ENCODE assay signal across 23 mouse cellular contexts in the genomic region with DNA sequence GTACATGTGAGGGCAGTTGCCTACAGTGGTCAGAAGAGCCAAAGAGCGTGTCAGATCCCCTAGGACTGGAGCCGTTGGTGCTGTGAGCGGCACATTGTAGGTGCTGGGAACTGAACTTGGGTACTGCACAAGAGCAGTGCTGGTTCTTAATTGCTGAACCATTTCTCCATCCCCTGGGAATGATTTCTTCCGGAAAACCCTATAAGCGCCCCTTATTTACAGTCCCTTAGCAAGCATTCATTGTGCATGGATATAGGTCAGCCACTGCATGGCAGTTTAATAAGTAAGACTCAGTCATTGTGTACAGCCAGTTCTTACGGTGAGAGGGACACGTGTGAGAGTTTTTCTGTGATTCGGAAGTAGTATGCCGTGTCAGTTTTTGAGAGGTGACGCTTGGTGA. TPM values are rescaled to one million over a fixed set of nuclear protein-coding genes. Genes with fewer than 3 reads are reported as not detected.
DNase-seq lines count a peak whose midpoint lies in the region; ATAC-seq and TF ChIP-seq lines count a peak whose summit lies in the region.
"Had no signal": no experiment of that assay in that cellular context is flagged by ENCODE, and none has a peak within 500 bp of the region (broad histone marks: within the 10 kb centered on the region; RNA-seq: fewer than 3 reads in every experiment).

No protein-coding gene starts in this region.

- WGBS in limb, embryonic 12.5 days: 94% methylated on average over 10 of the region's 10 CpGs
- 95% methylated on average over 10 of the region's 10 CpGs for WGBS in limb, embryonic 10.5 days
- 94% methylated on average over 10 of the region's 10 CpGs for WGBS in midbrain, embryonic 12.5 days
- 94% methylated on average over 10 of the region's 10 CpGs for WGBS in midbrain, embryonic 10.5 days
- 88% methylated on average over 10 of the region's 10 CpGs for WGBS in limb, embryonic 13.5 days

- H3K4me3 ChIP-seq in limb, embryonic 12.5 days (replicated peaks): no peak overlapping the region
- no peak overlapping the region for H3K4me3 ChIP-seq in limb, embryonic 10.5 days
- H3K4me3 ChIP-seq in midbrain, embryonic 12.5 days: no peak overlapping the region
- H3K4me3 ChIP-seq in midbrain, embryonic 10.5 days: no peak overlapping the region
- peak overlapping the region; percentile 98; the same call in 1 of the 2 replicates for H3K4me3 ChIP-seq in E14TG2a.4 (replicated peaks; ENCODE audit: low read length)
- H3K4me3 ChIP-seq in limb, embryonic 13.5 days: no peak overlapping the region
- no peak overlapping the region for H3K4me3 ChIP-seq in layer of hippocampus, adult 2 months
- H3K4me3 ChIP-seq: heart, adult 2 months had no signal

- no peaks in the 10 kb centered on the region for H3K36me3 ChIP-seq in limb, embryonic 12.5 days
- no peaks in the 10 kb centered on the region for H3K36me3 ChIP-seq in limb, embryonic 10.5 days
- no peaks in the 10 kb centered on the region for H3K36me3 ChIP-seq in midbrain, embryonic 12.5 days
- H3K36me3 ChIP-seq in midbrain, embryonic 10.5 days: no peaks in the 10 kb centered on the region
- no peaks in the 10 kb centered on the region for H3K36me3 ChIP-seq in E14TG2a.4 (ENCODE audit: insufficient read depth, low read length)
- H3K36me3 ChIP-seq in limb, embryonic 13.5 days: no peaks in the 10 kb centered on the region
- H3K36me3 ChIP-seq: heart, embryonic 15.5 days; liver, embryonic 15.5 days; midbrain, embryonic 15.5 days had no signal

- H3K27me3 ChIP-seq in limb, embryonic 12.5 days: no peaks in the 10 kb centered on the region
- no peaks in the 10 kb centered on the region for H3K27me3 ChIP-seq in limb, embryonic 10.5 days (ENCODE audit: low read depth, poor library complexity, severe bottlenecking)
- no peaks in the 10 kb centered on the region for H3K27me3 ChIP-seq in midbrain, embryonic 12.5 days
- H3K27me3 ChIP-seq in midbrain, embryonic 10.5 days (ENCODE audit: low read depth, poor library complexity, severe bottlenecking): no peaks in the 10 kb centered on the region
- no peaks in the 10 kb centered on the region for H3K27me3 ChIP-seq in E14TG2a.4 (ENCODE audit: insufficient read depth, low read length)
- no peaks in the 10 kb centered on the region for H3K27me3 ChIP-seq in limb, embryonic 13.5 days
- H3K27me3 ChIP-seq: heart, embryonic 15.5 days; liver, embryonic 15.5 days; midbrain, embryonic 15.5 days had no signal

- H3K4me1 ChIP-seq in limb, embryonic 12.5 days (replicated peaks): peaks cover 14% of the 10 kb centered on the region
- peaks cover 19% of the 10 kb centered on the region for H3K4me1 ChIP-seq in limb, embryonic 10.5 days
- peaks cover 22% of the 10 kb centered on the region for H3K4me1 ChIP-seq in midbrain, embryonic 12.5 days
- peaks cover 22% of the 10 kb centered on the region for H3K4me1 ChIP-seq in midbrain, embryonic 10.5 days
- peaks cover 16% of the 10 kb centered on the region for H3K4me1 ChIP-seq in E14TG2a.4 (replicated peaks; ENCODE audit: low read depth, low read length)
- peaks cover 20% of the 10 kb centered on the region for H3K4me1 ChIP-seq in limb, embryonic 13.5 days

- H3K4me2 ChIP-seq in limb, embryonic 12.5 days: peak overlapping the region; percentile 81; the same call in 1 of the 2 replicates
- no peak overlapping the region for H3K4me2 ChIP-seq in midbrain, embryonic 12.5 days (replicated peaks)
- H3K4me2 ChIP-seq in limb, embryonic 13.5 days (replicated peaks): peak overlapping the region; percentile 80; the same call in 1 of the 2 replicates

- no peak for DNase-seq in limb, embryonic 10.5 days (ENCODE audit: low spot score)
- no peak for DNase-seq in midbrain, embryonic 10.5 days (ENCODE audit: low spot score)
- DNase-seq in urinary bladder, postnatal 14 days (ENCODE audit: low spot score): no peak
- DNase-seq in layer of hippocampus, adult 2 months (ENCODE audit: low spot score in 2 of 2): no peak
- DNase-seq: adrenal gland, postnatal 10 days; cerebellum, postnatal 14 days; gastrocnemius, postnatal 10 days; heart, adult 2 months; heart, postnatal 36 days; kidney, adult 18-20 months; lung, postnatal 10 days had no signal

- no peak for ATAC-seq in limb, embryonic 12.5 days (ENCODE audit: insufficient number of reproducible peaks, insufficient read depth, low FRiP score, low TSS enrichment, low read depth)
- no peak for ATAC-seq in midbrain, embryonic 12.5 days (ENCODE audit: low FRiP score, low read depth)
- ATAC-seq in limb, embryonic 13.5 days (ENCODE audit: low FRiP score, low read depth): no peak
- ATAC-seq: forebrain, embryonic 14.5 days; inflammation-experienced regulatory T-cells, adult 6 months; midbrain, embryonic 15.5 days had no signal

- TF ChIP-seq CTCF in E14TG2a.4 (conservative IDR thresholded peaks at IDR 0.05; ENCODE audit: low read length): no peak
- no peak for TF ChIP-seq CTCF in layer of hippocampus, adult 2 months (conservative IDR thresholded peaks at IDR 0.05)

- H3K9ac ChIP-seq in limb, embryonic 12.5 days (replicated peaks): no peak overlapping the region
- H3K9ac ChIP-seq in midbrain, embryonic 12.5 days (replicated peaks): 0 out of 2 replicates have a peak overlapping the region, but pooled peaks have one; percentile 31
- no peak overlapping the region for H3K9ac ChIP-seq in limb, embryonic 13.5 days
- H3K9ac ChIP-seq: midbrain, embryonic 15.5 days had no signal

- no peaks in the 10 kb centered on the region for H3K9me3 ChIP-seq in limb, embryonic 12.5 days
- no peaks in the 10 kb centered on the region for H3K9me3 ChIP-seq in limb, embryonic 10.5 days (replicated peaks)
- H3K9me3 ChIP-seq in midbrain, embryonic 12.5 days: no peaks in the 10 kb centered on the region
- H3K9me3 ChIP-seq in midbrain, embryonic 10.5 days (replicated peaks): no peaks in the 10 kb centered on the region
- no peaks in the 10 kb centered on the region for H3K9me3 ChIP-seq in E14TG2a.4 (ENCODE audit: low read length)
- H3K9me3 ChIP-seq in limb, embryonic 13.5 days: no peaks in the 10 kb centered on the region
- H3K9me3 ChIP-seq: heart, embryonic 15.5 days; liver, embryonic 15.5 days; midbrain, embryonic 15.5 days had no signal

- no peak overlapping the region for H3K27ac ChIP-seq in limb, embryonic 12.5 days
- H3K27ac ChIP-seq in limb, embryonic 10.5 days: no peak overlapping the region
- no peak overlapping the region for H3K27ac ChIP-seq in midbrain, embryonic 12.5 days (replicated peaks)
- H3K27ac ChIP-seq in midbrain, embryonic 10.5 days (replicated peaks): no peak overlapping the region
- H3K27ac ChIP-seq in limb, embryonic 13.5 days: no peak overlapping the region
- H3K27ac ChIP-seq in layer of hippocampus, adult 2 months: no peak overlapping the region
- H3K27ac ChIP-seq: heart, adult 2 months; heart, embryonic 15.5 days; hindbrain, embryonic 14.5 days; kidney, postnatal 0 days; left cerebral cortex, adult 2 months; midbrain, embryonic 15.5 days had no signal

RNA-seq across cellular contexts. Expression of a gene that starts 1.8 kb away (rescaled TPM):
- 110 and 117 TPM in 2 replicates for polyA plus RNA-seq in limb, embryonic 12.5 days (2016; fragmentation: Nextera tagmentation; extraction: Ambion mirVana)
- 80.5 and 96.4 TPM in 2 replicates for polyA plus RNA-seq in limb, embryonic 10.5 days (2016; fragmentation: Nextera tagmentation; extraction: Ambion mirVana)
- 111 and 112 TPM in 2 replicates for polyA plus RNA-seq in midbrain, embryonic 12.5 days (2016; fragmentation: Nextera tagmentation; extraction: Ambion mirVana)
- 93.4 and 103 TPM in 2 replicates for polyA plus RNA-seq in midbrain, embryonic 10.5 days (2016; fragmentation: Nextera tagmentation; extraction: Ambion mirVana)
- polyA plus RNA-seq in limb, embryonic 13.5 days (2015; fragmentation: Nextera tagmentation; extraction: Ambion mirVana): 110 and 114 TPM in 2 replicates
- 10 to 100 TPM; 67.8 to 70.3 TPM for total RNA-seq in layer of hippocampus, adult 2 months (2021)

RNA-seq across cellular contexts. Expression of a gene that starts 35.4 kb away (rescaled TPM):
- polyA plus RNA-seq in limb, embryonic 12.5 days (2016; fragmentation: Nextera tagmentation; extraction: Ambion mirVana): 19.6 and 25.1 TPM in 2 replicates
- 30.0 and 31.9 TPM in 2 replicates for polyA plus RNA-seq in limb, embryonic 10.5 days (2016; fragmentation: Nextera tagmentation; extraction: Ambion mirVana)
- 76.6 and 79.3 TPM in 2 replicates for polyA plus RNA-seq in midbrain, embryonic 12.5 days (2016; fragmentation: Nextera tagmentation; extraction: Ambion mirVana)
- polyA plus RNA-seq in midbrain, embryonic 10.5 days (2016; fragmentation: Nextera tagmentation; extraction: Ambion mirVana): 32.3 and 35.9 TPM in 2 replicates
- 23.8 and 24.0 TPM in 2 replicates for polyA plus RNA-seq in limb, embryonic 13.5 days (2015; fragmentation: Nextera tagmentation; extraction: Ambion mirVana)
- 1 to 10 TPM; 7.0 TPM for total RNA-seq in layer of hippocampus, adult 2 months (2021)
